Mouse (Mus musculus) midbrain, embryonic 16.5 days (tissue): ENCODE data around the gene 1700007K13Rik. TPM values are rescaled to one million over a fixed set of nuclear protein-coding genes. Genes with fewer than 3 reads are reported as not detected.

Source experiments
- ATAC-seq: fragments of 200-750 bp; cut with Nextera tagmentation; 2 replicates; pipeline ENCODE4 v1.8.0; 2017; ENCODE audit warnings: moderate TSS enrichment
- H3K27ac ChIP-seq: fragments of 300-500 bp; sonication (generic); 2 replicates; pipeline ENCODE4 v1.5.1; 2014; ENCODE audit warnings: mild to moderate bottlenecking, low read length, mixed read lengths
- H3K27me3 ChIP-seq: fragments of 300-500 bp; sonication (generic); 2 replicates; pipeline ENCODE4 v1.6.1; 2014; ENCODE audit warnings: low read depth, low read length, mixed read lengths; ENCODE audit not compliant: control insufficient read depth, insufficient read depth
- H3K36me3 ChIP-seq: fragments of 300-500 bp; sonication (generic); 2 replicates; pipeline ENCODE4 v1.6.1; 2014; ENCODE audit warnings: mild to moderate bottlenecking, low read length, moderate library complexity, mixed read lengths; ENCODE audit not compliant: control insufficient read depth, insufficient read depth
- H3K4me1 ChIP-seq: fragments of 300-500 bp; sonication (generic); 2 replicates; pipeline ENCODE4 v1.6.1; 2014; ENCODE audit warnings: mild to moderate bottlenecking, low read length, mixed read lengths; ENCODE audit not compliant: control insufficient read depth, insufficient read depth
- H3K4me2 ChIP-seq: fragments of 300-500 bp; sonication (generic); 2 replicates; pipeline ENCODE4 v1.6.1; 2014; ENCODE audit warnings: mild to moderate bottlenecking, low read length, mixed read lengths
- H3K4me3 ChIP-seq: fragments of 300-500 bp; sonication (generic); 2 replicates; pipeline ENCODE4 v1.5.1; 2014; ENCODE audit warnings: low read depth, mild to moderate bottlenecking, low read length, moderate library complexity, mixed read lengths
- H3K9ac ChIP-seq: fragments of 300-500 bp; sonication (generic); 2 replicates; pipeline ENCODE4 v1.6.1; 2014; ENCODE audit warnings: low read depth, low read length, mixed read lengths
- H3K9me3 ChIP-seq: fragments of 300-500 bp; sonication (generic); replicated peaks from 2 replicates; pipeline ENCODE4 v1.6.1; 2014; ENCODE audit warnings: mild to moderate bottlenecking, low read length, mixed read lengths; ENCODE audit not compliant: control insufficient read depth, poor library complexity, severe bottlenecking
- WGBS: fragments of 180-500 bp; shearing (Covaris S2); extraction: QIAGEN DNeasy Blood & Tissue Kit; methylation state at CpG from one replicate; pipeline ENCODE4 v1.1.7; 2014; 5-methylcytosine and 5-hydroxymethylcytosine counted together
- polyA plus RNA-seq: library from polyadenylated mRNA; unstranded; fragments of >200 nt; fragmentation: Nextera tagmentation; extraction: Ambion mirVana; gene quantifications from 2 replicates; pipeline ENCODE4 v1.2.1, GENCODE M21; 2015

Gene 1700007K13Rik
- polyA plus RNA-seq, 1 experiment from 2014 or later, result 3.5 TPM

- H3K36me3 ChIP-seq, result no peaks in the 10 kb centered on the region
- H3K9me3 ChIP-seq, result no peaks in the 10 kb centered on the region
- no peaks in the 10 kb centered on the region for H3K27me3 ChIP-seq
- no peaks in the 10 kb centered on the region for H3K4me1 ChIP-seq
- WGBS, result 86% methylated on average over 10 of the region's 10 CpGs
- H3K9ac ChIP-seq, result no peak overlapping the region
- no peak overlapping the region for H3K4me3 ChIP-seq
- ATAC-seq, result no peak
- H3K4me2 ChIP-seq, result no peak overlapping the region
- no peak overlapping the region for H3K27ac ChIP-seq
Observed at GRCm38 (mm10) chr2:28502987-28503386, 36.9 kb upstream of the 1700007K13Rik start.

DNA sequence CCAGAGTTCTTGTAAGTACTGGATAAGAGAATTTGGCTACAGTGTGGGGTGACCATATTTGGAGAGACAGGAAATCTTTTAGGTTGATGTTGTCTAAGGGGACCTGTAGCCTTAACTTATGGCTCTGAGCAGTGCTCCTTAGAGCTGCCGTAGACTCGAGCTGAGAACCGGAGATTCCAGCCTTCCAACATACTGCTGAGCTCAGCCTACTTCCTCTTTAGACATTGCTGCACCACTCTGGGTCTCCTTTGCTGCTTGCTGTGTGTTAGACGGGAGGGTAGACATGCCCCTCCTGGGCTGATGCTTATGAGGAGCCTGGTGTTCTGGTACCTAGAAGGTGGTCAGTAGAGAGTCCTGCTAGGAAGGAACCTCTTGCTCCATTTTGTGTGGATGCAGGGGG is 32.3 kb upstream of the 1700007K13Rik start:
- Histone ChIP-seq H3K4me2 (no peak overlapping the region), H3K4me3 (no peak overlapping the region), H3K27me3 (no peaks in the 10 kb centered on the region), H3K9me3 (no peaks in the 10 kb centered on the region), H3K27ac (no peak overlapping the region), H3K9ac (no peak overlapping the region), H3K36me3 (no peaks in the 10 kb centered on the region), H3K4me1 (no peaks in the 10 kb centered on the region)
- no peak for ATAC-seq
- 90% methylated on average over 4 of the region's 4 CpGs for WGBS

DNA sequence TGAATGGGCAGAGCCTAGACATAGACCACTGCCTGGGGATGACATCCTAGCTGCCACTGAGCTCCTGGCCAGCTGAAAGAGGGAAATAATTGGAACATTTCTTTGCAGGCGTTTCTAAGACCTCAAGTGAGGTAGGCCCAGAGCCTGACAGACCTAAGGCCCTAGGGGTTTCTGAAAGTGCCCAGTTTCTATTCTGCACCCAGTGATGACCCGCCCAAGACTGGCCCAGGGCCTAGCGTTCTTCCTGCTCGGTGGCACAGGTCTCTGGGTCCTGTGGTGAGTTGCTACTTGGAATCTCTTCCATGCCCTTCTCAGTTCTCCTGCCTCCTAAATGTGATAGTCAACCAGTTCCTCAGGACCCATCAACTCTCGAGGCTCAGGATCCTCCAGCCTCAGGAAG is 31.4 kb upstream of the 1700007K13Rik start:
- 89% methylated on average over 5 of the region's 5 CpGs for WGBS
- Histone ChIP-seq H3K27ac (no peak overlapping the region), H3K36me3 (no peaks in the 10 kb centered on the region), H3K27me3 (no peaks in the 10 kb centered on the region), H3K9me3 (no peaks in the 10 kb centered on the region), H3K4me3 (no peak overlapping the region), H3K9ac (no peak overlapping the region), H3K4me2 (no peak overlapping the region), H3K4me1 (no peaks in the 10 kb centered on the region)
- ATAC-seq, result no peak

- Histone ChIP-seq H3K27me3 (no peaks in the 10 kb centered on the region), H3K9ac (no peak within 1 kb of the TSS), H3K4me3 (no peak within 1 kb of the TSS), H3K27ac (no peak within 1 kb of the TSS), H3K4me2 (no peak within 1 kb of the TSS), H3K4me1 (no peaks in the 10 kb centered on the region), H3K9me3 (no peaks in the 10 kb centered on the region), H3K36me3 (no peaks in the 10 kb centered on the region)
- 79% methylated on average over 5 of the region's 5 CpGs for WGBS
- no peak for ATAC-seq
Observed at GRCm38 (mm10) chr2:28496671-28497070, 30.5 kb upstream of the 1700007K13Rik start, which contains the start of gene Gbgt1. Gene Gbgt1, plus strand, starts transcription at chr2:28496891.

- Histone ChIP-seq H3K4me3 (no peak overlapping the region), H3K27me3 (no peaks in the 10 kb centered on the region), H3K27ac (no peak overlapping the region), H3K9me3 (no peaks in the 10 kb centered on the region), H3K4me1 (no peaks in the 10 kb centered on the region), H3K9ac (no peak overlapping the region), H3K4me2 (no peak overlapping the region), H3K36me3 (no peaks in the 10 kb centered on the region)
- WGBS, result 84% methylated on average over 16 of the region's 16 CpGs
- ATAC-seq, result no peak
Observed at GRCm38 (mm10) chr2:28495801-28496595, 29.9 kb upstream of the 1700007K13Rik start.

DNA sequence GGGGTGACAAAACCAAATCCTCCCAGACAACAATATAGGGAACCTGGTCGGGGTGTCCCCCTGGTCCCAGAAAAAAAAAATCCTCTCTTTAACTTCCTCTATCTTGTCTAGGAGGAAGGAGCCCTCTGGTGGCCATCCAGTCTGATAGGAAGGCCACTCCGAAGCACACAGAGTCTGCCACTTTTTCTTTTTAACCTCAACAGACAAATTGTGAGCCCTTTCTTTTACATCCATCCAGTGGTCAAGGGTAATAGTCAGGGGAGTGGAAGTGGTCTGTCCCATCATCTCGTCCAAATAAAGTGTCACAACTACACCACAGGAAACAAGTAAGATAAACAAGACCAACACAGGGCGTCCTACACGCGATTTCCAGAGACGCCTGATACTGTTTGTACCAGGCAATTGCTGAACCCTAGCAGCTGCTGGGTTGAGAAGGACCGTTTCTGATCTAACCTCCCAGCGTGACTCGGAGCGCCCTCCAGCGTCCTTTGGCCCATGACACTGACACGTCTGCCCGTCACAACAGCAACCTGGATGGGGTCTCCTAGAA is 29.1 kb upstream of the 1700007K13Rik start:
- H3K4me1 ChIP-seq, result no peaks in the 10 kb centered on the region
- no peaks in the 10 kb centered on the region for H3K36me3 ChIP-seq
- no peak overlapping the region for H3K4me3 ChIP-seq
- no peaks in the 10 kb centered on the region for H3K9me3 ChIP-seq
- no peak overlapping the region for H3K27ac ChIP-seq
- H3K27me3 ChIP-seq, result no peaks in the 10 kb centered on the region
- 92% methylated on average over 14 of the region's 14 CpGs for WGBS
- no peak for ATAC-seq
- H3K4me2 ChIP-seq, result no peak overlapping the region
- H3K9ac ChIP-seq, result no peak overlapping the region

DNA sequence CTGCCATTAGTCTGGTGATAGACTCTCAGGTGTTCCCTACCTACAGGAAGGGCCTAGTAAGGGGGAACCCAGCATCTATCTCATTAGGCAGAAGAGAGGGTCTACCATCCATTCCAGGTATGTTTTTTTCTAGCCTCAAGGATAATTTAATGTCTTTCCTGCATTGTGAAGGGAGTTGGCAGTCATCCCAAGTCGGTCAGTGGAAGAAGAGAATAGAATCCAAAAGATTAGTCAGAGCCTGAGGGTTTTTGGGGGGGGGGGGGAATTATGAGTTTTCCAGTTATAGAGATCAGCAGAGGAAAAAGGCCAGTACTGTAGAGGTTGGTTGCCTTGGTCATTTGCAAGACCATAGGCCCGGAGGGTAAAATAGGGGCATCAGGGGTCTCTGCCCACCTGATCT is 28.4 kb upstream of the 1700007K13Rik start:
- H3K4me3 ChIP-seq, result no peak overlapping the region
- no peak overlapping the region for H3K9ac ChIP-seq
- H3K4me2 ChIP-seq, result no peak overlapping the region
- no peaks in the 10 kb centered on the region for H3K36me3 ChIP-seq
- H3K27me3 ChIP-seq, result no peaks in the 10 kb centered on the region
- H3K9me3 ChIP-seq, result no peaks in the 10 kb centered on the region
- no peak overlapping the region for H3K27ac ChIP-seq
- ATAC-seq, result no peak
- 97% methylated on average over 2 of the region's 2 CpGs for WGBS
- no peaks in the 10 kb centered on the region for H3K4me1 ChIP-seq

DNA sequence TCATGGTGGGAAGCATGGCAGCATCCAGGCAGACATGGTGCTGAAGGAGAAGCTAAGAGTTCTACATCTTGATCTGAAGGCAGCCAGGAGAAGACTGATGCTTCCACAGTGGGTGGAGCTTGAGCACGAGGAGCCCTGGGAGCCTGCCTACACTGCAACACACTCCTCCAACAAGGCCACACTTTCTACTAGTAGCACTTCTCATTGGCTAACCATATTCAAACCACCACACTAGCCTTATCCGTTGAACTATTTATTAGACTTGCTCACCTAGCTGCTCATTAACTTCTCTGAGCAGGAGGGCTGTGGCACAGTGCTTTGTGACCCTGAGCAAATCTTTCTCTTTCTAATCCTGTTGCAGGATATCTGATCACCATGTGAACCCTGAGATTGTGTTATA is 17.7 kb upstream of the 1700007K13Rik start:
- no peak overlapping the region for H3K27ac ChIP-seq
- H3K4me1 ChIP-seq, result no peaks in the 10 kb centered on the region
- 84% methylated on average over 2 of the region's 2 CpGs for WGBS
- no peaks in the 10 kb centered on the region for H3K36me3 ChIP-seq
- H3K9ac ChIP-seq, result no peak overlapping the region
- no peak overlapping the region for H3K4me2 ChIP-seq
- ATAC-seq, result no peak
- no peaks in the 10 kb centered on the region for H3K27me3 ChIP-seq
- no peak overlapping the region for H3K4me3 ChIP-seq
- H3K9me3 ChIP-seq, result no peaks in the 10 kb centered on the region
